Mouse (Mus musculus) adrenal gland, adult (tissue): Measurements from ENCODE around the gene Ikbke.
A peak's percentile ranks its signal among the peaks of the same experiment; 100 is the strongest.

Source experiments
- DNase-seq, 2 experiments: peaks; one replicate each; pipeline ENCODE4 v3.0.0; 2022 to 2023; ENCODE audit warnings: low spot score in 1 of 2; ENCODE audit not compliant: inconsistent age in 2 of 2

Ikbke gene

GRCm38 (mm10) chr1:131284167-131284566, 4.8 kb upstream of the Ikbke start:
- no peak for DNase-seq

GRCm38 (mm10) chr1:131281731-131282130, 2.3 kb upstream of the Ikbke start:
- DNase-seq, result no peak

DNA sequence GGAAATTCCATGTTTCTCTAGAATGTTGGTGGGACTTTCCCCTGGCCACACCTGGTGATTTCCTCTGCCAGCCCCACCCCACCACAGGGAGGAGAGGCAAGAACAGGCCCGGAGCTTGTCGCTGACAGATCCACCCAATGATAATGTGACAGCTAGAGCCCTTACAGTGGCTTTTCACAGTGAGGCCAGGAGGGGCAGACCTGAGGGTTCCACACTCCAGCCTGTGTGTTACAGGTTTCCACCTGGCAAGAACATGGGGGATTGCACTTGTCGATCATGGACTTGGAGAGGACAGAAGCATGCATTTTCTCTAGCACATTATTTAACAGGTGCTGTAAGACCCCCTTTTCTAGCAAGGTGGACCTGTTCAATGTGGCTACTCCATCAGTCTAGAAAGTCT, 874 bp upstream of the Ikbke start:
- DNase-seq, result no peak

GRCm38 (mm10) chr1:131278606-131279455, 575 bp downstream of the Ikbke start:
- DNase-seq, result peak; percentile 43 to 78

DNA sequence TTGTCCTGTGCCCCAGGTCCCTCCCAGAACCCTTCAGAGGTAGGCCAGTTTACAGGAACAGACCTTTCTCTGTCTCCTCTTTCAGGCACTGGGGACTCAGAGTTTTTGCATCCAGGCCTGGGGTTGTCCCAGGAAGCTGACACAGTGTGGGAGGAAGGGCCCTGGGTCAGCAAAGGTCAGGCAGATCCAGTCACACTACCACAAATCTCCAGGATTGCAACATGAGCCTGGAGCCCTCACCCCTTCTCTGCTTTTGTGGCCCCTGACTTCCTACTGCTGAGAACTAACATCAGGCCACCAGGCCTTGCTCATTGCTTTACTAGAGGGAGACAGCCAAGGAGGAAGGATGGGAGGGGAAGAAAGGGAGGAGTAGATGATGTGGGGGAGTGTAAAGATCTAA, 2.6 kb downstream of the Ikbke start:
- peak; percentile 65 to 68 for DNase-seq

GRCm38 (mm10) chr1:131275577-131275976, 3.8 kb downstream of the Ikbke start:
- DNase-seq, result peak; percentile 58 to 80

- peak; percentile 58 to 60 for DNase-seq
These were observed 4.5 kb downstream of the Ikbke start for GRCm38 (mm10) chr1:131274725-131275539.

DNA sequence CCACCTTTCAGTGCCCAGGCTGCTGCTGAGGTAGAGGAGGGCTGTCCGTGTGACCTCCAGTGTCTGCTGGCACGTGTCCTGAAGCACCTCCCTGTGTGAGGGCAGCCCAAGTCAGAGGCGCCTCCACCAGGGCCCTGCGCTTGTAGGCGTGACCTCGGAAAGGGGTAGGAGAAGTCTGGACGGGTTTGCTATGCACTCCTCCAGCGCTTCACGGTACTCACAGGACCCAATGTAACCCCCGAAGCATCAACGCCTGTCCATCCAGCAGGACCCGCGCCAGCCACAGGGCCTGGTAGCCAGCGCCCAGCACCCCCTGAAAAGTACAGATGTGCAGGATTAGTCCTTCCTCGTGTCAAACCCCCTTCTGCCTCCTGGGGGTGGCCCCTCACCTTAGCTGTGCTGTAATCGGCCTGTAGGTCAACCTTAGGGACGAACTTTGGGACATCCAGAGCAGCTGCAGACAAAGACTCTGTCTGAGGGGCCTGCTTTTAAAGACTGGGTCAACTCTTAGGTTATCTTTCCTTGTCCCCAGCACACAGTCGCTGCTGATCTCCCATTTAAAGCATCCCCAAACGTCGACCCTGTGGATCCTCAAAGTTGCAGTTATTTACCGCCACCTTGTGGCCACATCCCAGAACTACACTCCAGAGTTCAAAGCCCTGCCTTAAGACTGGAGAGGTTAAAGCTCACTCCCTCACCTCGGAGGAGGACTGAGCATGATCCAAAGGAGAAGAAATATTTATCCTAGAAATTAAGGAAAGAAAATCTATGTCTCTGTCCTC, 9.4 kb downstream of the Ikbke start:
- DNase-seq, result peak; percentile 70 to 88

DNA sequence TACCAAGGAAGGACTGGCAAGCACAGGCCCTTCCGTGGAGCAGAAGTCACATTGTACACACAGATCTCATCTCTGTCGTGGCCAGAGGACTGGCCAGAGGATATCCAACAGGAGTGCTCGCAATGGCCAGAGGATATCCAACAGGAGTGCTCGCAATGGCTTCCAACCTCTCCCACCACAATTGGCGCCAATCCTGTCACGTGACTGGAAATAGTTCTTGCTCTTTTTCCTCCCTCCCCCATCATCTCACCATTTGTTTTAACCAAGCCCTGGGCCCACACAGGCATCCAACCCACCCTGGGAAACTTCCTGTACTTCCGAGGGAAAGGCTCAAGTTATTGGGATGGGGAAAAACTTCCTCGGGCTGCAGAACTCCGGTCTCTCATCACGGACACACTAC, 10.6 kb downstream of the Ikbke start:
- no peak for DNase-seq

GRCm38 (mm10) chr1:131263905-131264304, 15.5 kb downstream of the Ikbke start:
- DNase-seq, result no peak

DNA sequence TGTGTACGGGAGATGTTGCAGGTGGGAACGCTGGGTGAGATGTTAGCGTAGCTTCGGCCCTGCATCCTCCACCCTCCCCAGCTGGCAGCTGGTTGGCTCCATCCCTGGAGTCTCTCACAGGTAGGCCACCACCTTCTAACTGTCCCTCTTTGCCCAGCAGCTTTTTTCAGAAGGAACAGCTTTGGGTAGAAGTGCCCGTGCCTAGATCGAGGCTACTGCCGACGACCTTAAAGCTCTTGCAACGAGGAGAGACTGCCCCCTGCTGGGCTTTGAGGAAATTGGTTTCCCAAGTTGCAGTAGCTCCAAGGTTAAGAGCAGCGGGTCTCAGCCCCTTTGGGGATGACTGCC, 19.1 kb downstream of the Ikbke start:
- DNase-seq, result peak; percentile 63 to 88

DNA sequence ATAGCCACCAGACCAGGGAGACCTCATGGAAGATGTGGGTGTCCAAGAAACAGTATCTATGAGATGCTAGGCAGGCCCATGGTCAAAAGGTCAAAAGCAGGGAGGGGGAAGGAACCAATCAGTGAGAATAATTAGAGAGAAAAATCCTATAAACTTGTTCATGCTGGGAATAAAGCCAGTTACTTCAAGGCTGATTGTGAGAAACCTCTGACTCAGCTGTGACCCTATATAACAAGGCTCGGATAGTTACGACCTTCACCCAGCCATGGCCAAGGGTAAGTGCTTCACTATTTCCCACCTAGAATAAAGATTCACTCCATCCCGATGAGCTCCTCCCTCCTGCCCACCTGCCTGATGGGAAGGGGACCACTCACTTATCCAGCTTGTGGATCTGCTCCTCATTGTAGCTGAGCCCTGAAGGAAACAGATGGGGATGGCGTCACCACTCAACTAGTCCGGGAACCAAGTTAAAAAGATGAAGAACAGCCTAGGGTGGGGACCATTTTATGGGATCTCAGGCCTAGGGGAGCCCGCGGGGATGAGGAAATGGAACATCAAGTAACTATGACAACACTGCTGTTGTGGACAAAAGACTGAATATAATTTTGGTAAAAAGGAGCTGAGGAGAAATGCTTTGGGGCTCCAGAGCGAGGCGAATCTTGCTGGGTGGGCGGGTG, 19.6 kb downstream of the Ikbke start:
- DNase-seq, result peak in 1 of 2 experiments; percentile 79

- DNase-seq, result peak in 1 of 2 experiments; percentile 63
These were observed 22.1 kb downstream of the Ikbke start for GRCm38 (mm10) chr1:131257288-131257687.

- peak in 1 of 2 experiments; percentile 76 for DNase-seq
These were observed 26.7 kb downstream of the Ikbke start for GRCm38 (mm10) chr1:131252516-131253250.

- peak; percentile 68 to 88 for DNase-seq
These were observed 32.7 kb downstream of the Ikbke start for GRCm38 (mm10) chr1:131246433-131247395.

- DNase-seq, result peak; percentile 76 to 89
These were observed 33.5 kb downstream of the Ikbke start for GRCm38 (mm10) chr1:131245926-131246325.

DNA sequence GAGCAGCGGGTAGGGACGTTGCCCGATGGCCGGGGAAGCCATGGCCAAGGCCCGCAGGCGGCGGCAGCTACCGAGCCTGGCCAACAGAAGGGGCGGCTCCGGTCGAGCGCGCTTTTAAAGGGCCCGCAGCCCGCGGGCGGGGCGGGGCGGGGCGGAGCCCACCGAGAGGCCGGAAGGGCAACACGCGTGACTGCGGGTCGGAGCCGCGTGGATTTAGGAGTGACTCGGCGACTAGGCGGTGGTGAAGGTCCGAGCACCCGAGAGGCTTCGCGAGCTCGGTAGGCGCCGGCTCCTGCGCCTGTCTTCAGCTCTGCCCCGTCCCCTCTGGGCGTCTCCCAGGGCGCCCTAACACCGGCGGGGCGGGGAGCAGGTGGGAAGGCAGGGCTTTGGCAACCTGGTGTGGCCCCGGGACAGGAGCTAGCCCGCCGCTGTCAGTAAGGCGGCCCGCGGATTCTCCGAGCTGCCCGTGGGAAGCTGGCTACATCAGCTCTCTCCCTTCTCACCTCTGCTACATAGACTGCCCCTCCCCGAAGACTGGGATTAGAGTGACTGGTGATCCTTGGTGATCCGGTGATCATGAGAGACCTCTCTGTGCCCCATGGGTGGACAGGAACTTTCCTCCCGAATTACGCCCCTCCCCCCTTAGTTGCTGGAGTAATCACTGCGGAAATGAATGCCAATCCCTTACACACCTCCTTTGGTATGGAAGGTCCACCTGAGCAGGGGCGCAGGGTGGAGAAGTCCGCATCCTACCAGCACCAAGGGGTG, 34.1 kb downstream of the Ikbke start, which contains the start of gene Rassf5:
Rassf5 (minus strand) TSS at position 170 of the 768 bp plus-strand sequence.
- peak; percentile 91 to 97 for DNase-seq

DNA sequence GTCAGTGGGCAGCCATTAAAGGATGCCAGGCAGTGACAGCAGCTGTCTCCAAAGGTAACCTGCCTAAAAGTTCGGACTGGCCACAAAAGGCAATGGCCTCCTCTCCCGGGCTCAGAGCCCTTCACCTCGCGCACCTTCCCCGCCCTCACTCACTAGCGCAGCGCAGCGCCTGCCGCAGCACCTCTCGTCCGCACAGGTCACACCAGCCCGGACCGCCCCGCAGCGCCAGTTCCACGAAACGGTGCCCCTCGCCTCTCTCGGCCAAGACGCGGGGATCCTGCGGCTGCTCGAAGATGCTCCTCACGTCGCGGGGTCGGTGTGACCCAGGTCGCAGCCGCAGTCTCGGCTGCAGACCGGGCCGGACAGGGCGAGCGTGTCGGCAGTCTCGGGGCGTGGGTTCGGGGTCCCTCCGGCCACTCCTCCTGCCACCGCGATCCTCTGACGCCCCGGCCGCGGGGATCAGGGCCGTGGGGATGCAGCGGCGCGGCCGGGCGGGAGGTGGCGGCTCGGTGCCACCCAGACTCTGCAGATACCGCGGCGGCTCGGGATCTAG, 34.8 kb downstream of the Ikbke start:
- peak; percentile 62 to 83 for DNase-seq
